Mouse (Mus musculus) adrenal gland, adult (tissue): ENCODE measurements around the gene Epor.
A peak's percentile ranks its signal among the peaks of the same experiment; 100 is the strongest.

ENCODE experiments used
- DNase-seq, 2 experiments: peaks; one replicate each; pipeline ENCODE4 v3.0.0; 2022 to 2023; ENCODE audit warnings: low spot score in 1 of 2; ENCODE audit not compliant: inconsistent age in 2 of 2

Gene Epor

DNA sequence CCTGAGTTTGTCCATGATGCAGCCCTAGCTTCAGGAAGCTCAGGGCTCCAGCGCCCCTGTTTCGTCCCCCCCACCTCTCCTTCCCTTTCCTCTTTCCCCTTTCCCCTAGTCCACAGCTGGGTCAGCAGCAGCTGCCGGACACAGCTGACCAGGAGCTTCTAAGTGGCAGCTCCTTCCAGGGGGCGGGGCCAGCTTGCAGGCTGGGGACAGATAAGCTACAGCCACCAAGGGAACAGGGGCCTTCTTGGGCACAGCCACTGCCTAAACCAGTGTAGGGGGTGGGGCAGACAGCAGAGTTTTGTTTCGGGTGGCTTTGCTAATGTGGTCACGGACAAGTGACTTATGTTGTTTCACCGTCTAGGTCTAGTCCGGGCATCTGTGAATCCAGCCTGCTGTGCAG, at the start of gene Epor:
Gene Epor (minus strand): TSS at position 90 of the 400 bp plus-strand sequence.
- DNase-seq: peak in 1 of 2 experiments; percentile 55

- no peak for DNase-seq
These were observed 49.4 kb upstream of the Epor start for GRCm38 (mm10) chr9:22012731-22013130.

GRCm38 (mm10) chr9:22011055-22011454, 47.7 kb upstream of the Epor start:
- DNase-seq: no peak

GRCm38 (mm10) chr9:22004546-22004945, 41.2 kb upstream of the Epor start:
- peak in 1 of 2 experiments; percentile 18 for DNase-seq

DNA sequence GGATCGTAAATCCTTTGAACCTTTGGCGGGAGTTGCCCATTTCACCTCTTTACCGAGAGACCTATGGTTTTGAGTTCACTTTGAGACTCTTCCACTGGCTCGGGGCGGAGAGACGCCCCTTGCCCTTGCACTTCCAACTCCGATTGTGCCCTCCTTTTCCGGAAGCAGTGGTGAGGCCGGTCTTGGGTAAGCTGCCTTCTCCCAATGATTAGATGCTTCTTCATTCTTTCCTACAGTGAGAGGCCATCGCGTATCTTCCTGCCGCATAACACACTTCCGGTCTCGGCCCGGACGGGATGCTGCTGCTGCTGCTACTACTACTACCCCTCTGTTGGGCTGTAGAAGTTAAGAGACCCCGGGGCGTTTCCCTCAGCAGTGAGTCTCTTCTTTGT, 39.9 kb upstream of the Epor start:
- no peak for DNase-seq

DNA sequence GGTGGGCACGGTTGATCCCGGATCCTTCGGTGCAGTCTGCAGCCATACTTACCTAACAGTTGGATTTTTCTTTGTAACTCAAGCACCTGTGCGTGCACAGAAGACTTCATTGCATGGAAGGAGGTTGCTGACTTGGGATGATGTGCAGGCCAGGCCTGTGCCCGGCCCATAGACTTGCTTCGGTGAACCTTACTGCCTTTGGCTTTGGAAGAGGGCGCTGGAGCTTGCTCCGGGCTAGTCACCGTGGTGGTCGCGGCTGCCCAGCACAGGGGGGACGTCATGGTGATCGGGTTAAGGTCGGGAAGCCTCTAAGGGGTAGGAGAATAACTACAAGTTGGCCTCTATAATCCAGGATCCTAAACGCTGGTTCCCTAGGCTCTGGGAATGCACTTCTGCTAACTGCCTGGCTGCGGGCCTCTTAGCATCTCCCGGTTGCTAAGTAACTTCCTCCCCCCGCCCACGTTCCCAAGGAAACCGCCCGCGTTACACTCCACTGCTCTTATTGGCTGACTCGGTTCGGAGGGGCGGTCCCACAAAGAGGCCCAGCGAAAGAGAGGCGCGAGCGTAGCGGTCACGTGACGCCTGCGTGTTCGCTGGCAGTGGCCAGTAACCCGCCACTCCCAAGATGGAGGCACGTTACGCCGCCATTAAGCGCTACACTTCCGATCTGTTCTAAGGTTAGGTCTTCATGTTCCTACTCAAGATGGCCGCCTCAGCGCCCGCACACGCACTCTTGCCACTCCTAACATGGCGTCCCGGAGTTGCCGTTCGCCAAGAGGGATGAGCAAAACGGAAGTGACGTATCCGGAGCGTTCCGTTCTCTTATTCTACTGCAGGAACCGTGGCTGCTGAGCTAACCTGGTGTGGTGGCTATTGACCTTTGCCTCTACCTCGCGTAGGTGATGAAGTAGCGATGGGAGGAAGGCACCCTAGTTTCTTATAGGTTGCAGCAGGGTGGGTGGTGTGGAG, 39.2 kb upstream of the Epor start, which contains the start of the genes Ccdc151 and Prkcsh:
Gene Ccdc151 (minus strand): TSS at position 441 of the 969 bp plus-strand sequence.
Gene Prkcsh (plus strand): TSS at position 613 of the 969 bp plus-strand sequence.
- DNase-seq: peak; percentile 99 to 100

DNA sequence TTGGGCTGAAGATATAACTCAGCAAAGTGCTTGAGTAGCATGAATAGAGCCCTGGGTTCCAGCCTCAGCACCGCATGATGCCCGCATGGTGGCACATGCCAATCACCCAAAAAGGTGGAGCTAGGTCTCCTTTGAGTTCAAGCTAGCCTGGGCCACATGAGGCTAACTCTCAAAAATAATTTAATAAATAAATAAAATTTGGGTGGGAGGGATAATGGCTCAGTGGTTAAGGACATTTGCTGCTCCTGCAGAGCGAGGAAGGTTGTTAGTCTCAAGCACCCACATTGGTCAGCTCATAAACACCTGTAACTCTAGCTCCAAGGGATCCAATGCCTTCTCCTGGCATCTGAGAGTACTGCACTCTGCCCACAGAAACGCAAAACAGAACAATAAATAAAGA, 38.3 kb upstream of the Epor start:
- no peak for DNase-seq

- DNase-seq: peak; percentile 53 to 89
These were observed 37.0 kb upstream of the Epor start for GRCm38 (mm10) chr9:22000296-22000695.

- DNase-seq: no peak
These were observed 33.0 kb upstream of the Epor start for GRCm38 (mm10) chr9:21996178-21996867.

- DNase-seq: peak in 1 of 2 experiments; percentile 65
These were observed 28.9 kb upstream of the Epor start for GRCm38 (mm10) chr9:21992227-21992626.

DNA sequence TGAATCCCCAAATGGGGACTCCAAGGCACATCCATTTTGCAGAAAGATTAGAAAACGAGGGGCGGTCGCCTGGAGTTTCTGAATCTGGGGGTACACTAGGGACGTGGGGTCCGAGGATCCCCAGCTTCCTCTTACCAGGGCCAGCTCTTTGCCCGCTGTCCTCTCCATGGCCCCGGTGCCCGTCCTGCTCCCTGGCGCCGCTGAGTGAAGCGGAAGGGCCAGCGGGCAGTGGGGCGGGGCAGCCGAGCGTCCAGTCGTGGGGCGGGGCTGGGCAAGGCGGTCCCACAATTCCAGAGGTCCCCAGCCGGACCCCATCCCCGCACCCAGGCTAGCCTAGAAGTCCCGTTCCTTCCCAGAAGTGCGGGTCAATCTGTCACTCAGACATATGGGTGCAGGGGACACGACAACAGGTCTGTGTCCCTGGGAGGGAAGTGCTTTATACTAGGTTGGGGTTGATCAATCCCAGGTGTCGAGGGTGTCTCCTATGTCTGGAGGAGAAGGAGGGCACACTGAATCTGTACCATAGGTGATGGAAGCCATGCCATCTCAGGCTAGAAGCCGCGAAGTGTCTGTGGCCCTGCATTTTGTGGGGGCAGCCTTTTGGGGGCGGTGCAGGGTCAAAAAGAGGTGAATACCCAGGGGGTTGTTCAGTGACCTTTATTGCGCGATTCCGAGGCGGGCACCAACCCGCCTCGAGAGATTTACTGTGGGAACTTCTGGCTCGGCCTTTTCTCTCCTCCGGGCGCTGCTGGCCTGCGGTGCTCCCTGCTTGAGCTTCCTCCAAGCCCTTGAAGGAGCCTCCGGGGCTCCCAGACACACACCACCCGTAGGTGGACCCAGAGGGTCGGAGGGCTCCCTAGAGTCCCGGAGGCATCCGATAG, 26.2 kb upstream of the Epor start, which contains the start of gene Rgl3:
Gene Rgl3 (minus strand): TSS at position 217 of the 881 bp plus-strand sequence.
- peak; percentile 87 to 95 for DNase-seq

GRCm38 (mm10) chr9:21988421-21989101, 25.3 kb upstream of the Epor start:
- DNase-seq: peak; percentile 44 to 66

DNA sequence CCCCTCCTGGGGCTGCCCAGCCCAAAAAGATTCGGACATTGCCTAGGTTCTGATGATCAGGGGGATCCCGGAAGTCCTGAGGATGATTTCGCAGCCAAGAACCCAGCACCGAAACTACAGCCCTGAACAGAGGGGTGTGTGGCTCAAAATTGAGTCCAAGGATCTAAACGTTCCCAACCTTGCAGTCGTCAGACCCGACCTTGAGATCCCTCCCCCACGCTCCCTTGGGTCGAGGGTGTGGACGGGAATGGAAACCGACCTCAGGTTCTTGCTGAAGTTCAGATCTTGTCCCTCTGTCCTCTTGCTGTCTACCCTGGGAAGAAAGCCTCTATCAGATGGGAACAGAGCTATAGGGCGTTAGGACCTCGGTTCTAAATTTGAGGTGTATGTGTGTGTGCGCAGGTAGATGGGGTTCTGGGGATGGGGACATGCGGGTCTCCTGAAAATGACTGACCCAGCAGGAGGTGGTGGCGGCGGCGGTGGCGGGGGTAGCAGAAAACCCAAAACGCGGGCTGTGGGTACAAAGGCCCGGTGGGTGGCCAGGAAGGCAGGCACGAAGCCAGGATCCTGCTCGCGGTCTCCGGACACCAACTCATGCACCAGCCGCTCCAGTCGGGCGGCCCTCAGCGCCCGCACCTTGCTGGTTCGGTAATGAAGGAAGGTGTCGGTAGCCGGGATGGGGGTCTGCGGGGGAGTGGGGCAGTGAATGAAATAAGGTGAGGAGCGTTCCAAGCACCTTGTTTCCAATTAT, 24.5 kb upstream of the Epor start:
- peak; percentile 68 to 82 for DNase-seq

DNA sequence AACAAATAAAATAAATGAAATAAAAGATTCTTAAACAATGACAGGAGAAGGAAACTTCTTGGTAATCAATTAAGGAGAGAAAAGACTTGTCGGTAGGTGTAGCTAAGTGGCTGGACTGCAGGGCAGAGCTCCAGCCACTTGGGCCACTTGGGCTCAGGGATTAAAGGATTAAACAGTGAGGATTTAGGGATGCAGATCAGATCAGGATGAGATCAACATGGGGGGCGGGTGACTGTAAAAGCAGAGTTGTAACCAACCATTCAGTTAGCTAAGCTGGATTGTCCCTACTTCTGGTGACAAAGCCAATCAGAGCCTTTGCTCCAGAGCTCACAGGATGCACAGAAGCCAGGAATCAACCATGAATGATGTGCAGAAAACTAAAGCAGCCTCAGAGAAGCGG, 20.6 kb upstream of the Epor start:
- no peak for DNase-seq

DNA sequence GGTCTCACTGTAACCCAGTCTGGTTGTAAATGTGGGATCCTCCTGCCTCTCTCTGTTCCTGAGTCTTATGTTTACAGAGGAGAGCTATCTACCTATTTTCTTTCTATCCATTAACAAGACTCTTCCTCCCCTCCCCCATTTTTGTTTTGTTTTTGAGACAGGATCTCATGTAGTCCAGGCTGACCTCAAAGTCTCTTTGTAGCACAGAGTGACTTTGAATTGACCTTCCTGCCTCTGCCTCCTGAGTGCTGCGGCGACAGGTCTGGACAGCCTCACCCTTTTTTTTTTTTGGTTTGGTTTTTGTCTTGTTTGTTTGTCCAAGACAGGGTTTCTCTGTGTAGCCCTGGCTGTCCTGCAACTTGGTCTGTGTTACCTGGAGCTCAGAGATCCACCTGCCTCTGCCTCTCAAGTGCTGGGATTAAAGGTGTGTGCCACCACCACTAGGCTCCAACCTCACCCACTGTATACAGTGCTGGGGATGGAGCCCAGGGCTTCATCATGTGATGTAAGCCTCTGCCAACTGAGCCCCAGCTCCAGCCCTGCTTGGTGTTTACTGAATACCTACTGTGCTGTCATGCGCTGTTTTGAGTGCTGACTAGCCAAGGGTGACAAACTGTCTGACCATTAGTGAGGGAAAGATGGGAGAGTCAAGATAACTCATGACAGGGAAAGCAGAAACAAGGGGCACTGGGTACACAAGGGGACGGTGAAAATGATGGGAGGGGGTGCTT, 15.3 kb upstream of the Epor start:
- no peak for DNase-seq

DNA sequence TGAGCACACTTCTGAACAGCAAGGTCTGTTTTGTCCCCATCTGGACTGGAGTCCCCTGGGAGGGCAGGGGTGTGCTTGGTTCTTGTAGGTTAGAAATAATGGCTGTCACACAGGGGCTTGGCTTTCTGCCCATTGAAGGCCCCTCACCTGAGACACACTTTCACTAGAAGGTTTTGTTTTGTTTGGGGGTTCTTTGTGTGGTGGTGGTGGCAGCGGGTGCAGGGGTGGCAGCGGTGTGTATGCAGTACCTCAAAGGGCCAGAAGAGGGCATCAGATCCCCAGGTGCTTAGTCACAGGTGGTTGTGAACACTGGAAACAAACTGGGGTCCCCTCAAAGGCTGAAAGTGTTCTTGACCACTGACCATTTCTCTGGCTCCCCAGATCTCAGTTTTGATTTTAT, 14.7 kb upstream of the Epor start:
- DNase-seq: peak in 1 of 2 experiments; percentile 84

DNA sequence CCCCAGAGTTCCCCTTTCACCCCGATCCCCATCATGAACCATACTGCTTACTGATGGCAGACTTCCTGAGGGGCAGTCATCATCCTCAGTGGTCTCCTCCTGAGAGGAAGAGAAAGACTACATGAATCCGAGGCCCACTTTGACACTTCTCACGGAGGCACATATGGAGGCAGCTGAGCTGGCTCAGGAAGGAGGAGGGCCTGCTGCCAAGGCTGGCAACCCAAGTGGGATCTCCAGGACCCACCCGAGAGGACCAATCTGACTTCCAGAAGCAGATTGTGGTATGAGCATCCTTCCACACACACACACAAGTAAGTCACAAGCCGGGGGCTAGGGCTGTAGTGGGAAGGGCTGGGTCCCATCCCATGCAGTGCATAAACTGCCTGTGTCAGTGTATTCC, 14.0 kb upstream of the Epor start:
- DNase-seq: no peak

- no peak for DNase-seq
These were observed 13.4 kb upstream of the Epor start for GRCm38 (mm10) chr9:21976626-21977175.
